Mouse (Mus musculus) embryonic facial prominence, embryonic 11.5 days (tissue): Measurements from ENCODE around the gene Smad3. TPM values are rescaled to one million over a fixed set of nuclear protein-coding genes. Genes with fewer than 3 reads are reported as not detected.

Experiments
- ATAC-seq: fragments of 200-750 bp; cut with Nextera tagmentation; replicated peaks from 2 replicates; pipeline ENCODE4 v1.8.0; 2017; ENCODE audit warnings: low read depth; ENCODE audit not compliant: insufficient number of reproducible peaks, low FRiP score, low TSS enrichment
- DNase-seq: peaks from one replicate; pipeline ENCODE4 v3.0.0-alpha.2; 2015; ENCODE audit warnings: low spot score
- H3K27ac ChIP-seq: fragments of 300-500 bp; sonication (generic); replicated peaks from 2 replicates; pipeline ENCODE4 v1.5.1; 2014; ENCODE audit warnings: mild to moderate bottlenecking, low read depth, low read length, control low read depth
- H3K27me3 ChIP-seq: fragments of 300-500 bp; sonication (generic); 2 replicates; pipeline ENCODE4 v1.6.1; 2014; ENCODE audit warnings: mild to moderate bottlenecking, low read length, moderate library complexity, mixed read lengths; ENCODE audit not compliant: control insufficient read depth, insufficient read depth
- H3K36me3 ChIP-seq: fragments of 300-500 bp; sonication (generic); replicated peaks from 2 replicates; pipeline ENCODE4 v1.6.1; 2014; ENCODE audit warnings: low read depth, mild to moderate bottlenecking, low read length, moderate library complexity, mixed read lengths; ENCODE audit not compliant: control insufficient read depth, insufficient read depth
- H3K4me1 ChIP-seq: fragments of 300-500 bp; sonication (generic); 2 replicates; pipeline ENCODE4 v1.6.1; 2014; ENCODE audit warnings: low read length, mixed read lengths; ENCODE audit not compliant: control insufficient read depth, insufficient read depth
- H3K4me2 ChIP-seq: fragments of 300-500 bp; sonication (generic); 2 replicates; pipeline ENCODE4 v1.6.1; 2014; ENCODE audit warnings: low read depth, mild to moderate bottlenecking, control low read depth, low read length, moderate library complexity
- H3K4me3 ChIP-seq: fragments of 300-500 bp; sonication (generic); 2 replicates; pipeline ENCODE4 v1.5.1; 2014; ENCODE audit warnings: low read depth, low read length, control low read depth
- H3K9ac ChIP-seq: fragments of 300-500 bp; sonication (generic); replicated peaks from 2 replicates; pipeline ENCODE4 v1.6.1; 2014; ENCODE audit warnings: mild to moderate bottlenecking, control low read depth, low read length
- H3K9me3 ChIP-seq: fragments of 300-500 bp; sonication (generic); replicated peaks from 2 replicates; pipeline ENCODE4 v1.6.1; 2016; ENCODE audit warnings: mild to moderate bottlenecking, low read length, inconsistent platforms, mixed read lengths; ENCODE audit not compliant: control insufficient read depth
- WGBS: fragments of 180-500 bp; shearing (Covaris S2); extraction: QIAGEN DNeasy Blood & Tissue Kit; methylation state at CpG from one replicate; pipeline ENCODE4 v1.1.7; 2014; 5-methylcytosine and 5-hydroxymethylcytosine counted together
- polyA plus RNA-seq: library from polyadenylated mRNA; unstranded; fragments of >200 nt; fragmentation: Nextera tagmentation; extraction: Ambion mirVana; gene quantifications from 2 replicates; pipeline ENCODE4 v1.2.1, GENCODE M21; 2014

Smad3 gene
- polyA plus RNA-seq, 1 experiment from 2014 or later = 19.0 TPM

- Histone ChIP-seq H3K36me3 (peaks cover 3% of the 10 kb centered on the region; the same call in 1 of the 2 replicates), H3K27ac (no peak overlapping the region), H3K4me1 (peaks cover 7% of the 10 kb centered on the region), H3K27me3 (no peaks in the 10 kb centered on the region), H3K4me3 (no peak overlapping the region), H3K9me3 (no peaks in the 10 kb centered on the region), H3K4me2 (no peak overlapping the region), H3K9ac (no peak overlapping the region)
- peak; percentile 55 for DNase-seq
- ATAC-seq = no peak
- 61% methylated on average over 11 of the region's 11 CpGs for WGBS
Measured at GRCm38 (mm10) chr9:63614018-63614985, 143.5 kb downstream of the Smad3 start.

GRCm38 (mm10) chr9:63613569-63613968, 144.2 kb downstream of the Smad3 start:
- 26% methylated on average over 1 of the region's 1 CpGs for WGBS
- peaks cover 7% of the 10 kb centered on the region for H3K4me1 ChIP-seq
- peak; percentile 54; the same call in 1 of the 2 replicates for ATAC-seq

GRCm38 (mm10) chr9:63612565-63613515, 145.0 kb downstream of the Smad3 start:
- Histone ChIP-seq H3K27ac (no peak overlapping the region), H3K4me3 (no peak overlapping the region), H3K9me3 (no peaks in the 10 kb centered on the region), H3K36me3 (peaks cover 3% of the 10 kb centered on the region; the same call in 1 of the 2 replicates), H3K4me1 (peaks cover 7% of the 10 kb centered on the region), H3K4me2 (no peak overlapping the region), H3K27me3 (no peaks in the 10 kb centered on the region), H3K9ac (peak overlapping the region; percentile 25; the same call in 1 of the 2 replicates)
- DNase-seq = peak; percentile 72
- ATAC-seq = peak; percentile 68; the same call in 1 of the 2 replicates
- WGBS = 44% methylated on average over 16 of the region's 16 CpGs

More at GRCm38 (mm10) chr9:63613569-63613968, 144.2 kb downstream of the Smad3 start:
- peak overlapping the region; percentile 25; the same call in 1 of the 2 replicates for H3K9ac ChIP-seq
- no peak overlapping the region for H3K27ac ChIP-seq
- H3K9me3 ChIP-seq = no peaks in the 10 kb centered on the region
- no peak for DNase-seq
- peaks cover 3% of the 10 kb centered on the region; the same call in 1 of the 2 replicates for H3K36me3 ChIP-seq
- no peak overlapping the region for H3K4me3 ChIP-seq
- no peak overlapping the region for H3K4me2 ChIP-seq
- no peaks in the 10 kb centered on the region for H3K27me3 ChIP-seq

GRCm38 (mm10) chr9:63611967-63612366, 145.8 kb downstream of the Smad3 start:
- WGBS = 62% methylated on average over 5 of the region's 5 CpGs
- Histone ChIP-seq H3K36me3 (peaks cover 2% of the 10 kb centered on the region; the same call in 1 of the 2 replicates), H3K9ac (no peak overlapping the region), H3K4me2 (no peak overlapping the region), H3K4me1 (peaks cover 7% of the 10 kb centered on the region), H3K27me3 (no peaks in the 10 kb centered on the region), H3K27ac (no peak overlapping the region), H3K9me3 (no peaks in the 10 kb centered on the region), H3K4me3 (no peak overlapping the region)
- no peak for DNase-seq
- ATAC-seq = no peak

GRCm38 (mm10) chr9:63610841-63611366, 146.9 kb downstream of the Smad3 start:
- Histone ChIP-seq H3K4me3 (no peak overlapping the region), H3K36me3 (no peaks in the 10 kb centered on the region), H3K4me1 (peaks cover 7% of the 10 kb centered on the region), H3K27ac (0 out of 2 replicates have a peak overlapping the region, but pooled peaks have one; percentile 47), H3K9me3 (no peaks in the 10 kb centered on the region), H3K9ac (peak overlapping the region; percentile 44; the same call in 1 of the 2 replicates), H3K4me2 (no peak overlapping the region), H3K27me3 (no peaks in the 10 kb centered on the region)
- ATAC-seq (no peak), DNase-seq (peak; percentile 56)
- 15% methylated on average over 13 of the region's 13 CpGs for WGBS

- no peak for DNase-seq
- no peak overlapping the region for H3K27ac ChIP-seq
- H3K36me3 ChIP-seq = no peaks in the 10 kb centered on the region
- no peak overlapping the region for H3K4me3 ChIP-seq
- H3K9me3 ChIP-seq = no peaks in the 10 kb centered on the region
- H3K9ac ChIP-seq = no peak overlapping the region
- no peak for ATAC-seq
- 84% methylated on average over 6 of the region's 6 CpGs for WGBS
- H3K4me1 ChIP-seq = peaks cover 7% of the 10 kb centered on the region
- no peak overlapping the region for H3K4me2 ChIP-seq
- H3K27me3 ChIP-seq = no peaks in the 10 kb centered on the region
Measured at GRCm38 (mm10) chr9:63610231-63610630, 147.6 kb downstream of the Smad3 start.

- no peaks in the 10 kb centered on the region for H3K9me3 ChIP-seq
- no peak overlapping the region for H3K9ac ChIP-seq
- no peak for DNase-seq
- no peaks in the 10 kb centered on the region for H3K36me3 ChIP-seq
- WGBS = 92% methylated on average over 2 of the region's 2 CpGs
- no peak overlapping the region for H3K4me2 ChIP-seq
- H3K4me3 ChIP-seq = no peak overlapping the region
- peaks cover 7% of the 10 kb centered on the region for H3K4me1 ChIP-seq
- H3K27me3 ChIP-seq = no peaks in the 10 kb centered on the region
- ATAC-seq = no peak
- H3K27ac ChIP-seq = no peak overlapping the region
Measured at GRCm38 (mm10) chr9:63609776-63610175, 148.0 kb downstream of the Smad3 start.
